Mouse (Mus musculus): Measurements from ENCODE around the gene Vti1a.

- TF ChIP-seq POLR2A (IDR thresholded peaks at IDR 0.05; ENCODE audit: insufficient read depth, low read depth, low read length): no peak
- no peak for TF ChIP-seq CTCF (IDR thresholded peaks at IDR 0.05; ENCODE audit: insufficient read depth, low read depth, low read length)
Observed at GRCm38 (mm10) chr19:55496333-55496732, 180.2 kb downstream of the Vti1a start.

Measured in olfactory bulb, adult 2 months (tissue).